Mouse (Mus musculus): ENCODE measurements around the gene Ropn1l. TPM values are rescaled to one million over a fixed set of nuclear protein-coding genes. Genes with fewer than 3 reads are reported as not detected.

Ropn1l gene
- polyA plus RNA-seq, 1 experiment from 2014 or later = 1.4 TPM

DNA sequence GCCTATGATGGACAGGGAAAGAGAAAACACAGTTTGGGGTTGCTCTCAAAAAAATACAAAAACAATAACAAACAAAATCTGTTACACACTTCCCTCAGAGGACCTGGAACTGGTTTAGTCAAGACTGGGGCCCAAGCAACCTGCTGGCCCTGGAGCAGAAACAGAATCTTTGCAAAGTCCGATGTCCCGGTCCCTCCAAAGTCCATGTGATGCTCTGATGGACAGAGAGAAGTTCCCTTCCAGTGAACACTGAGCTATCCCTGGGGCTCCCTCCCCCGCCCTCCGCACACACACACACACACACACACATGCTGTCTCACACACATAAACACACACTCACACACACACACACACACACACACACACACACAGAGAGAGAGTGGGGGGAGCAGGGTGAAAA lies 57.6 kb downstream of the Ropn1l start:
- Histone ChIP-seq H3K9ac (replicated peaks; ENCODE audit: low read length) (no peak overlapping the region), H3K27ac (replicated peaks; ENCODE audit: low read depth, low read length) (no peak overlapping the region), H3K9me3 (ENCODE audit: control insufficient read depth, low read length) (no peaks in the 10 kb centered on the region), H3K27me3 (ENCODE audit: control insufficient read depth, insufficient read depth, low read length) (no peaks in the 10 kb centered on the region), H3K4me1 (ENCODE audit: control insufficient read depth, insufficient read depth, low read length) (no peaks in the 10 kb centered on the region), H3K4me3 (replicated peaks; ENCODE audit: low read depth, low read length) (no peak overlapping the region), H3K4me2 (ENCODE audit: low read length) (no peak overlapping the region), H3K36me3 (ENCODE audit: control insufficient read depth, insufficient read depth, low read length) (no peaks in the 10 kb centered on the region)
- 89% methylated on average over 4 of the region's 4 CpGs for WGBS
- ATAC-seq (ENCODE audit: low FRiP score, low TSS enrichment) = no peak
- DNase-seq = no peak

DNA sequence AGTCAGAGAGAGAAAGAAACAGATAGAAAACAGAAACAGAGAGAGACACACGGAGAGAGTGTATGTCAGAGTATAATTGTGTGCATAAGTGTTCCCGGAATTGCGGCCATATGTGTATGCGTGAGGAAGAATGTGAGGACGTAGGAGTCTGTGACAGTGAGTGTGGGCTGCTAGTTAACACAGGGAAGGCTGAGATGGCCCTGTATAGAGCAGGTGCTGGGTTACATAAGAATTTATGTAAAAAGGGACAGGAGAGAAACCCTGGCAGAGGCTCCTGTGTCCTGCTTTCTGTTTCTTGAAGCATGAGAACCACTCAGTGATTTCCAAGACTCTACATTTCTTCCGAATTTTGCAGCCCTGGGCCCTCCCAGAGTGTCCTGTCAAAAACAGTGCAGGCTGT lies 60.1 kb downstream of the Ropn1l start:
- no peak for ATAC-seq (ENCODE audit: low FRiP score, low TSS enrichment)
- H3K9me3 ChIP-seq (ENCODE audit: control insufficient read depth, low read length) = no peaks in the 10 kb centered on the region

DNA sequence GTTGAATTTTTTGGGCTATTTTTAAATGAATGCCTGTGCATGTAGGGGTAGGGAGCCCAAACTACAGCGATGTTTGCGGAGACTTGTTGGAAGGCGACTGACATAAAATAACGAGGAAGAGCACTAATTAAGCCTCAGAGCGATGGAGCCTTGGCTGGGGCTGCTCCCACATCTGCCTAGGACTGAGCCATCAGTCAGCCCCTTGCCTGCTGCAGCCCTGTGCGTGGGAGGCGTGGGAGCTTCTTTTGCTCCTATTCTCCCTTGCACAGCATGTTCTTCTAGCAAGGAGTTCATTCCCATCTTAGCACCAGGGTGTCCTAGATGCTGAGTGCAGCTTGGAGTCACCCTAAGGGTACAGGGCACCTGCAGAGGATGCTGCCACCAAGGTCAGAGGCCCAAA lies 60.8 kb downstream of the Ropn1l start:
- Histone ChIP-seq H3K27me3 (ENCODE audit: control insufficient read depth, insufficient read depth, low read length) (no peaks in the 10 kb centered on the region), H3K36me3 (ENCODE audit: control insufficient read depth, insufficient read depth, low read length) (no peaks in the 10 kb centered on the region), H3K4me2 (ENCODE audit: low read length) (no peak overlapping the region), H3K27ac (replicated peaks; ENCODE audit: low read depth, low read length) (no peak overlapping the region), H3K4me3 (replicated peaks; ENCODE audit: low read depth, low read length) (no peak overlapping the region), H3K9ac (replicated peaks; ENCODE audit: low read length) (no peak overlapping the region), H3K4me1 (ENCODE audit: control insufficient read depth, insufficient read depth, low read length) (no peaks in the 10 kb centered on the region), H3K9me3 (ENCODE audit: control insufficient read depth, low read length) (no peaks in the 10 kb centered on the region)
- WGBS = 85% methylated on average over 7 of the region's 7 CpGs
- no peak for DNase-seq
- ATAC-seq (ENCODE audit: low FRiP score, low TSS enrichment) = no peak

More for the DNA sequence above, 60.1 kb downstream of the Ropn1l start:
- Histone ChIP-seq H3K36me3 (ENCODE audit: control insufficient read depth, insufficient read depth, low read length) (no peaks in the 10 kb centered on the region), H3K27ac (replicated peaks; ENCODE audit: low read depth, low read length) (no peak overlapping the region), H3K9ac (replicated peaks; ENCODE audit: low read length) (no peak overlapping the region), H3K4me1 (ENCODE audit: control insufficient read depth, insufficient read depth, low read length) (no peaks in the 10 kb centered on the region), H3K4me3 (replicated peaks; ENCODE audit: low read depth, low read length) (no peak overlapping the region), H3K4me2 (ENCODE audit: low read length) (no peak overlapping the region), H3K27me3 (ENCODE audit: control insufficient read depth, insufficient read depth, low read length) (no peaks in the 10 kb centered on the region)
- DNase-seq = no peak
- WGBS = 90% methylated on average over 6 of the region's 6 CpGs

DNA sequence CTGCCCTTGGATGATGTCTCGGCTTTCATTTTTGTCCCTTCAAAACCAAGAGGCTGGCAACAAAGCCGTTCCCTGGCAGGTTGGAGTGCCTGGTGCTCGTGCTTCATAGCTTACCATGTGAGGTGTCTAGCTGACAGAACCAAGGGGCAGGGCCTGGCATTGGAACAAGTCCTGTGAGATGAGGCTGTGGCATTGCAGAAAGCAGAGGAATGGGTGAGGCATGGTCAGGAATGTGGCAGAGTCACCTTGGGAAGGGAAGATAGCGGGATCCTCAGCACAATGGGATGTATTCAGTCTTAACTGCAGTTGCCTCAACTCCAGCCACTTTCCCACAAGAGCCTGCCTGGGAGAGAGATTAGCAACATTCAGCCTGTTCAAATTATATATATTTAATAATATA lies 61.4 kb downstream of the Ropn1l start:
- DNase-seq = no peak
- Histone ChIP-seq H3K4me1 (ENCODE audit: control insufficient read depth, insufficient read depth, low read length) (no peaks in the 10 kb centered on the region), H3K27ac (replicated peaks; ENCODE audit: low read depth, low read length) (no peak overlapping the region), H3K4me2 (ENCODE audit: low read length) (no peak overlapping the region), H3K4me3 (replicated peaks; ENCODE audit: low read depth, low read length) (no peak overlapping the region), H3K27me3 (ENCODE audit: control insufficient read depth, insufficient read depth, low read length) (no peaks in the 10 kb centered on the region), H3K9me3 (ENCODE audit: control insufficient read depth, low read length) (0 out of 2 replicates have a peak, but pooled peaks cover 5% of the 10 kb centered on the region), H3K36me3 (ENCODE audit: control insufficient read depth, insufficient read depth, low read length) (no peaks in the 10 kb centered on the region), H3K9ac (replicated peaks; ENCODE audit: low read length) (no peak overlapping the region)
- no peak for ATAC-seq (ENCODE audit: low FRiP score, low TSS enrichment)
- 90% methylated on average over 4 of the region's 4 CpGs for WGBS

Other genes with a start within 250 kb of the Ropn1l start
- gene Dap, start 229.4 kb downstream of the Ropn1l start, polyA plus RNA-seq (2014; fragmentation: Nextera tagmentation; extraction: Ambion mirVana) = 21.3 and 27.4 TPM in 2 replicates
- 0.18 and 0.64 TPM in 2 replicates for gene Ankrd33b, start 86.0 kb downstream of the Ropn1l start, polyA plus RNA-seq (2014; fragmentation: Nextera tagmentation; extraction: Ambion mirVana)
- gene March6, start 77.3 kb upstream of the Ropn1l start, polyA plus RNA-seq (2014; fragmentation: Nextera tagmentation; extraction: Ambion mirVana) = 87.2 and 117 TPM in 2 replicates
- 3.6 and 5.4 TPM in 2 replicates for gene Cmbl, start 111.7 kb upstream of the Ropn1l start, polyA plus RNA-seq (2014; fragmentation: Nextera tagmentation; extraction: Ambion mirVana)
- 520 and 567 TPM in 2 replicates for gene Cct5, start 148.1 kb upstream of the Ropn1l start, polyA plus RNA-seq (2014; fragmentation: Nextera tagmentation; extraction: Ambion mirVana)
- 9.5 and 10.0 TPM in 2 replicates for gene Fam173b, start 148.1 kb upstream of the Ropn1l start, polyA plus RNA-seq (2014; fragmentation: Nextera tagmentation; extraction: Ambion mirVana)